Mouse (Mus musculus) testis, adult 2 months (tissue): Measurements from ENCODE around the gene Zfp612.

Source experiments
- CTCF ChIP-seq: fragments of 200-500 bp; IDR thresholded peaks from 2 replicates; pipeline ENCODE4 v1.5.1; 2012; ENCODE audit warnings: low read depth, mild to moderate bottlenecking, inconsistent platforms, low read length, moderate library complexity; ENCODE audit not compliant: control insufficient read depth, insufficient read depth, insufficient replicate concordance
- POLR2A ChIP-seq: fragments of 200-500 bp; IDR thresholded peaks from 2 replicates; pipeline ENCODE4 v1.6.1; 2012; ENCODE audit warnings: low read depth, mild to moderate bottlenecking, inconsistent platforms, low read length, moderate library complexity; ENCODE audit not compliant: control insufficient read depth

- TF ChIP-seq POLR2A (no peak), CTCF (no peak)
Observed at GRCm38 (mm10) chr8:110036156-110036555, 43.4 kb upstream of the Zfp612 start.
